Mouse (Mus musculus): ENCODE measurements around the gene Lrmp. TPM values are rescaled to one million over a fixed set of nuclear protein-coding genes. Genes with fewer than 3 reads are reported as not detected.

Gene Lrmp
- total and polyA plus RNA-seq, 3 experiments: 92.3 to 163 (median 155) TPM

- Histone ChIP-seq H3K9ac (ENCODE audit: insufficient read depth, low read depth) (no peak overlapping the region), H3K27ac (ENCODE audit: insufficient read depth, low read depth) (no peak overlapping the region), H3K79me2 (replicated peaks; ENCODE audit: control insufficient read depth, extremely low read depth, insufficient read depth, poor library complexity, severe bottlenecking) (no peaks in the 10 kb centered on the region), H3K27me3 (replicated peaks) (no peaks in the 10 kb centered on the region), H3K4me2 (ENCODE audit: insufficient read depth, low read depth, poor library complexity, severe bottlenecking) (no peak overlapping the region), H3K4me1 (ENCODE audit: control insufficient read depth in 1 of 2, insufficient read depth in 2 of 2) (peaks cover 0 to 25% of the 10 kb centered on the region in 2 experiments; a peak in 2 of 4 replicates), H3K4me3 (replicated peaks in 1 of 3; ENCODE audit: low read depth in 2 of 3, low read length in 2 of 3, poor library complexity in 1 of 3) (no peak overlapping the region), H3K9me3 (replicated peaks; ENCODE audit: low read length) (no peaks in the 10 kb centered on the region), H3K36me3 (replicated peaks in 1 of 2; ENCODE audit: control insufficient read depth in 1 of 2, insufficient read depth in 1 of 2, low read length in 1 of 2) (peaks cover 53 to 96% of the 10 kb centered on the region in 2 experiments)
- DNase-seq (ENCODE audit: extremely low read depth): no peak
- dilution Hi-C loops (cut with MboI; ENCODE audit: extremely low pct_ligation_motif_present, extremely low pct_unique_long_range_greater_than_20kb, low sequenced_read_pairs) (no loop called here), in situ Hi-C loops (cut with MboI; ENCODE audit: low pct_ligation_motif_present, low pct_unique_long_range_greater_than_20kb, low sequenced_read_pairs) (no loop called here)
- TF ChIP-seq RCOR1 (conservative IDR thresholded peaks at IDR 0.05; ENCODE audit: low read depth, low read length) (no peak), TCF12 (IDR thresholded peaks at IDR 0.05; ENCODE audit: low read depth, low read length) (no peak), RAD21 (IDR thresholded peaks at IDR 0.05; ENCODE audit: low read depth, low read length) (no peak), MYC (IDR thresholded peaks at IDR 0.05; ENCODE audit: low read depth, low read length) (no peak), SIN3A (IDR thresholded peaks at IDR 0.05; ENCODE audit: low read length) (no peak), ZMIZ1 (IDR thresholded peaks at IDR 0.05; ENCODE audit: low read depth, low read length) (no peak), E2F4 (IDR thresholded peaks at IDR 0.05; ENCODE audit: insufficient replicate concordance, low read depth, low read length) (no peak), MXI1 (IDR thresholded peaks at IDR 0.05; ENCODE audit: low read depth, low read length) (no peak), KAT2A (IDR thresholded peaks at IDR 0.05; ENCODE audit: insufficient replicate concordance, low read length) (no peak), EP300 (IDR thresholded peaks at IDR 0.05; ENCODE audit: low read length) (no peak), UBTF (IDR thresholded peaks at IDR 0.05; ENCODE audit: low read depth, low read length) (no peak), MAX (IDR thresholded peaks at IDR 0.05; ENCODE audit: low read length) (no peak), SMC3 (IDR thresholded peaks at IDR 0.05; ENCODE audit: low read depth, low read length) (no peak), USF1 (IDR thresholded peaks at IDR 0.05; ENCODE audit: low read depth, low read length) (no peak), IRF4 (IDR thresholded peaks at IDR 0.05; ENCODE audit: low read depth, low read length) (no peak), HCFC1 (IDR thresholded peaks at IDR 0.05; ENCODE audit: low read depth, low read length) (no peak), POLR2AphosphoS2 (IDR thresholded peaks at IDR 0.05; ENCODE audit: low read depth, low read length) (no peak), GABPA (IDR thresholded peaks at IDR 0.05; ENCODE audit: insufficient replicate concordance, low read depth, low read length) (no peak), BHLHE40 (IDR thresholded peaks at IDR 0.05; ENCODE audit: low read depth, low read length) (no peak)
Observed at GRCm38 (mm10) chr6:145173781-145174191, 58.3 kb downstream of the Lrmp start.

- no peak for DNase-seq (ENCODE audit: extremely low read depth)
- Histone ChIP-seq H3K4me1 (ENCODE audit: control insufficient read depth in 1 of 2, insufficient read depth in 2 of 2) (peaks cover 0 to 27% of the 10 kb centered on the region in 2 experiments; a peak in 2 of 4 replicates), H3K79me2 (replicated peaks; ENCODE audit: control insufficient read depth, extremely low read depth, insufficient read depth, poor library complexity, severe bottlenecking) (no peaks in the 10 kb centered on the region), H3K9me3 (replicated peaks; ENCODE audit: low read length) (no peaks in the 10 kb centered on the region), H3K4me3 (replicated peaks in 1 of 3; ENCODE audit: low read depth in 2 of 3, low read length in 2 of 3, poor library complexity in 1 of 3) (no peak overlapping the region), H3K27ac (ENCODE audit: insufficient read depth, low read depth) (no peak overlapping the region), H3K27me3 (replicated peaks) (no peaks in the 10 kb centered on the region), H3K9ac (ENCODE audit: insufficient read depth, low read depth) (no peak overlapping the region), H3K4me2 (ENCODE audit: insufficient read depth, low read depth, poor library complexity, severe bottlenecking) (no peak overlapping the region), H3K36me3 (replicated peaks in 1 of 2; ENCODE audit: control insufficient read depth in 1 of 2, insufficient read depth in 1 of 2, low read length in 1 of 2) (peaks cover 45 to 81% of the 10 kb centered on the region in 2 experiments)
- dilution Hi-C loops (cut with MboI; ENCODE audit: extremely low pct_ligation_motif_present, extremely low pct_unique_long_range_greater_than_20kb, low sequenced_read_pairs): no loop called here
- TF ChIP-seq NELFE (IDR thresholded peaks at IDR 0.05; ENCODE audit: low read depth, low read length): no peak
- no peak for TF ChIP-seq HCFC1 (IDR thresholded peaks at IDR 0.05; ENCODE audit: low read depth, low read length)
- TF ChIP-seq ZMIZ1 (IDR thresholded peaks at IDR 0.05; ENCODE audit: low read depth, low read length): no peak
- TF ChIP-seq MYC (IDR thresholded peaks at IDR 0.05; ENCODE audit: low read depth, low read length): no peak
- TF ChIP-seq NRF1 (IDR thresholded peaks at IDR 0.05; ENCODE audit: low read depth, low read length): no peak
- no peak for TF ChIP-seq RCOR1 (conservative IDR thresholded peaks at IDR 0.05; ENCODE audit: low read depth, low read length)
- no peak for TF ChIP-seq UBTF (IDR thresholded peaks at IDR 0.05; ENCODE audit: low read depth, low read length)
- TF ChIP-seq USF1 (IDR thresholded peaks at IDR 0.05; ENCODE audit: low read depth, low read length): no peak
- in situ Hi-C loops (cut with MboI; ENCODE audit: low pct_ligation_motif_present, low pct_unique_long_range_greater_than_20kb, low sequenced_read_pairs): no loop called here
Observed at GRCm38 (mm10) chr6:145175571-145175981, 60.1 kb downstream of the Lrmp start.

Measured in CH12.LX (cell line).